8 mouse cellular contexts compared by ENCODE assay signal in genomic region chr2:128428651-128429633, GRCm38 (mm10).
DNase-seq lines count a peak whose midpoint lies in the region; ATAC-seq and TF ChIP-seq lines count a peak whose summit lies in the region.

No protein-coding gene starts in this region.

- no peaks in the 10 kb centered on the region for H3K9me3 ChIP-seq in embryonic facial prominence, embryonic 14.5 days (ENCODE audit: control insufficient read depth, low read length)
- H3K9me3 ChIP-seq in hindbrain, embryonic 10.5 days, result no peaks in the 10 kb centered on the region
- no peaks in the 10 kb centered on the region for H3K9me3 ChIP-seq in limb, embryonic 14.5 days (ENCODE audit: control insufficient read depth, low read length)
- no peaks in the 10 kb centered on the region for H3K9me3 ChIP-seq in midbrain, postnatal 0 days (ENCODE audit: low read length)

- H3K27me3 ChIP-seq in embryonic facial prominence, embryonic 14.5 days (replicated peaks; ENCODE audit: control insufficient read depth, insufficient read depth, low read length), result no peaks in the 10 kb centered on the region
- H3K27me3 ChIP-seq in hindbrain, embryonic 10.5 days (ENCODE audit: insufficient read depth, poor library complexity, severe bottlenecking), result no peaks in the 10 kb centered on the region
- no peaks in the 10 kb centered on the region for H3K27me3 ChIP-seq in limb, embryonic 14.5 days (ENCODE audit: control insufficient read depth, insufficient read depth, low read length)
- H3K27me3 ChIP-seq in midbrain, postnatal 0 days (ENCODE audit: insufficient read depth, low read length), result no peaks in the 10 kb centered on the region

- peak overlapping the region; percentile 17; the same call in 1 of the 2 replicates for H3K27ac ChIP-seq in embryonic facial prominence, embryonic 14.5 days (replicated peaks; ENCODE audit: low read depth, low read length)
- H3K27ac ChIP-seq in hindbrain, embryonic 10.5 days, result peak overlapping the region; percentile 41
- peak overlapping the region; percentile 46; the same call in 1 of the 2 replicates for H3K27ac ChIP-seq in limb, embryonic 14.5 days (replicated peaks; ENCODE audit: low read depth, low read length)
- H3K27ac ChIP-seq in midbrain, postnatal 0 days (ENCODE audit: low read depth, low read length), result no peak overlapping the region

- no peak overlapping the region for H3K9ac ChIP-seq in embryonic facial prominence, embryonic 14.5 days (ENCODE audit: low read depth, low read length)
- no peak overlapping the region for H3K9ac ChIP-seq in limb, embryonic 14.5 days (ENCODE audit: low read depth, low read length, severe bottlenecking)
- no peak overlapping the region for H3K9ac ChIP-seq in midbrain, postnatal 0 days (replicated peaks; ENCODE audit: low read length, poor library complexity, severe bottlenecking)

- peak overlapping the region; percentile 34 for H3K4me2 ChIP-seq in embryonic facial prominence, embryonic 14.5 days (ENCODE audit: low read depth, low read length)
- peak overlapping the region; percentile 5; the same call in 1 of the 2 replicates for H3K4me2 ChIP-seq in limb, embryonic 14.5 days (replicated peaks; ENCODE audit: low read depth, low read length, severe bottlenecking)
- no peak overlapping the region for H3K4me2 ChIP-seq in midbrain, postnatal 0 days (ENCODE audit: low read depth, low read length, poor library complexity, severe bottlenecking)

- ATAC-seq in embryonic facial prominence, embryonic 14.5 days (ENCODE audit: low read depth), result no peak
- ATAC-seq in limb, embryonic 14.5 days (ENCODE audit: low FRiP score, low read depth), result no peak; the same call in 1 of the 2 replicates
- ATAC-seq in midbrain, postnatal 0 days (ENCODE audit: low FRiP score), result no peak

- no peaks in the 10 kb centered on the region for H3K36me3 ChIP-seq in embryonic facial prominence, embryonic 14.5 days (ENCODE audit: control insufficient read depth, insufficient read depth, low read length)
- no peaks in the 10 kb centered on the region for H3K36me3 ChIP-seq in hindbrain, embryonic 10.5 days
- H3K36me3 ChIP-seq in limb, embryonic 14.5 days (ENCODE audit: control insufficient read depth, insufficient read depth, low read length), result no peaks in the 10 kb centered on the region
- no peaks in the 10 kb centered on the region for H3K36me3 ChIP-seq in midbrain, postnatal 0 days (ENCODE audit: insufficient read depth, low read length)

- TF ChIP-seq POLR2A in limb, embryonic 14.5 days (IDR thresholded peaks at IDR 0.05; ENCODE audit: borderline replicate concordance, extremely low read depth, insufficient read depth, insufficient read length), result no peak

- TF ChIP-seq CTCF in midbrain, postnatal 0 days (IDR thresholded peaks at IDR 0.05), result no peak

- peak overlapping the region; percentile 5 for H3K4me3 ChIP-seq in embryonic facial prominence, embryonic 14.5 days (ENCODE audit: low read depth, low read length)
- H3K4me3 ChIP-seq in hindbrain, embryonic 10.5 days, result 0 out of 2 replicates have a peak overlapping the region, but pooled peaks have one; percentile 11
- H3K4me3 ChIP-seq in limb, embryonic 14.5 days (replicated peaks; ENCODE audit: low read length), result no peak overlapping the region; the same call in 1 of the 2 replicates
- peak overlapping the region; percentile 8; the same call in 1 of the 2 replicates for H3K4me3 ChIP-seq in midbrain, postnatal 0 days (ENCODE audit: low read depth, low read length)

- H3K4me1 ChIP-seq in embryonic facial prominence, embryonic 14.5 days (ENCODE audit: control insufficient read depth, insufficient read depth, low read length), result peaks cover 35% of the 10 kb centered on the region
- H3K4me1 ChIP-seq in hindbrain, embryonic 10.5 days (replicated peaks), result peaks cover 53% of the 10 kb centered on the region
- H3K4me1 ChIP-seq in limb, embryonic 14.5 days (ENCODE audit: control insufficient read depth, insufficient read depth, low read length), result peaks cover 12% of the 10 kb centered on the region; the same call in 1 of the 2 replicates
- no peaks in the 10 kb centered on the region for H3K4me1 ChIP-seq in midbrain, postnatal 0 days (ENCODE audit: insufficient read depth, low read length)

- WGBS in embryonic facial prominence, embryonic 14.5 days, result 31% methylated on average over 18 of the region's 18 CpGs
- 57% methylated on average over 18 of the region's 18 CpGs for WGBS in hindbrain, embryonic 10.5 days
- WGBS in limb, embryonic 14.5 days, result 46% methylated on average over 18 of the region's 18 CpGs
- 63% methylated on average over 18 of the region's 18 CpGs for WGBS in midbrain, postnatal 0 days

- DNase-seq in 3134 (ENCODE audit: extremely low read depth, insufficient read length, low spot score), result peak; percentile 80
- peak; percentile 52 for DNase-seq in MEL-GATA-1-ER (ENCODE audit: extremely low read depth, low read depth)
- DNase-seq in embryonic facial prominence, embryonic 14.5 days (ENCODE audit: low spot score), result peak; percentile 68
- no peak for DNase-seq in hindbrain, embryonic 10.5 days (ENCODE audit: low spot score)
- DNase-seq in limb, embryonic 14.5 days (ENCODE audit: low spot score), result peak; percentile 41
- DNase-seq in midbrain, postnatal 0 days (ENCODE audit: low spot score), result no peak
- no peak for DNase-seq in frontal cortex, postnatal 10 days (ENCODE audit: low spot score in 2 of 2)
- no peak for DNase-seq in testis, postnatal 10 days (ENCODE audit: low spot score)

Comparison
In these comparisons a context has a peak if more than half of its experiments do, and no peak if none do; other contexts are left out.
1. DNase-seq: peak in 3134 (single experiment), MEL-GATA-1-ER (single experiment), embryonic facial prominence, embryonic 14.5 days (single experiment) and limb, embryonic 14.5 days (single experiment); none in hindbrain, embryonic 10.5 days (single experiment), midbrain, postnatal 0 days (single experiment), frontal cortex, postnatal 10 days (0 of 2) and testis, postnatal 10 days (single experiment).